Mouse (Mus musculus): ENCODE data around the gene Arl10.

- no peak for TF ChIP-seq CTCF (IDR thresholded peaks at IDR 0.05; ENCODE audit: control insufficient read depth, insufficient read depth, insufficient read length)
- TF ChIP-seq CEBPB (IDR thresholded peaks at IDR 0.05; ENCODE audit: low read depth) = no peak
Observed at GRCm38 (mm10) chr13:54608666-54609065, 33.9 kb downstream of the Arl10 start.

All from C2C12 (cell line).